Mouse (Mus musculus): ENCODE measurements around the gene Osbpl6. TPM values are rescaled to one million over a fixed set of nuclear protein-coding genes. Genes with fewer than 3 reads are reported as not detected.

Gene Osbpl6
- total and polyA plus RNA-seq, 3 experiments, result 0.22 TPM; not detected in 2

DNA sequence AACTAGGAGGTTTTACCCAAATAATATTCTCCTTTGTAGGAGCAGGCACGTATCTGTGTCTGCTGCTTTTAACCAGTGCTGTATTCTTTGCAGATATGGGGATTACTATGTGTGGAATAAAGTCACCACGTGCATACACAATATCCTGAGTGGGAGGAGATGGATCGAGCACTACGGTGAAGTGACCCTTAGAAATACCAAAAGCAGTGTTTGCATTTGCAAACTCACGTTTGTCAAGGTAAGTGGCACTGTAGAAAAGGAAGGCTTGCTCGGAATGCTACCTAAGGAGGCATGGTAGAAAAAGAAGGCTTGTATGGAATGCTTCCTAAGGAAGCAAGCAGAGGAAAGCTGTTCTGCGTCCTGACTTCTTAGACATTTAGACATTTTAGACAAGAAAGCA is 183.9 kb downstream of the Osbpl6 start:
- no peak for DNase-seq (ENCODE audit: low spot score)
- no peaks in the 10 kb centered on the region for H3K4me1 ChIP-seq (ENCODE audit: insufficient read depth, low read depth, low read length)

DNA sequence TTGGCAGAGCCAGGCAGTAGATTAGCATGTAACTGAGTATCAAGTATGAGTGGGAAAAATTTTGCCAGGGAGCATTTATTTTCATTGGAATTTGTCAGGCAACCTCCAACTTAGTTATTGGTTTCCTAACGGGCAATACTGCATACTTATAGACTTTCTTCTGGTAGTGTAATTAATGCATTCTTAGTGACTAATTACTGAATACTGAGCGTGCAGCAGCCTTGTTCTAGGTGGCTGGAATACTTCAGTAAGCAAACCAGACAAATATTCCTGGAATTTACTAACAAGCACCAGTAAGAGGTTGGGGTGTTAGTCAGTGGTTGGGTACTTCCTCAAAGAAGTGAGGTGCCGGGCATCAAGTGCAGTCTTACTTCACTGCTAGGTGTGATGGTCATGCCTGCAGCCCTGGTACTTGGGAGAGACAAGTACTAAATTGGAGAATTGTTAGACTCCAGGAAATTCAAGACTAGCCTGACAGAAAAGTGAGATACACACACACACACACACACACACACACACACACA is 186.2 kb downstream of the Osbpl6 start:
- DNase-seq (ENCODE audit: low spot score), result no peak
- no peak for ATAC-seq (ENCODE audit: extremely low read depth, insufficient number of reproducible peaks, low FRiP score, poor library complexity, severe bottlenecking)
- Histone ChIP-seq H3K36me3 (replicated peaks) (no peaks in the 10 kb centered on the region), H3K4me1 (ENCODE audit: insufficient read depth, low read depth, low read length) (no peaks in the 10 kb centered on the region), H3K27me3 (ENCODE audit: insufficient read depth, low read length) (no peaks in the 10 kb centered on the region), H3K4me3 (ENCODE audit: low read depth, low read length) (no peak overlapping the region), H3K9me3 (replicated peaks) (no peaks in the 10 kb centered on the region)
- TF ChIP-seq POLR2AphosphoS5 (IDR thresholded peaks at IDR 0.05; ENCODE audit: insufficient replicate concordance, low read depth, low read length), result no peak
- no peak for TF ChIP-seq TAL1 (conservative IDR thresholded peaks at IDR 0.05; ENCODE audit: low read depth, low read length)
- TF ChIP-seq CTCF (IDR thresholded peaks at IDR 0.05; ENCODE audit: low read depth, low read length), result no peak

More for the DNA sequence above, 183.9 kb downstream of the Osbpl6 start:
- Histone ChIP-seq H3K4me3 (ENCODE audit: low read depth, low read length) (no peak overlapping the region), H3K36me3 (replicated peaks) (no peaks in the 10 kb centered on the region), H3K27me3 (ENCODE audit: insufficient read depth, low read length) (no peaks in the 10 kb centered on the region), H3K9me3 (replicated peaks) (no peaks in the 10 kb centered on the region)
- TF ChIP-seq TAL1 (conservative IDR thresholded peaks at IDR 0.05; ENCODE audit: low read depth, low read length) (no peak), GATA1 (IDR thresholded peaks at IDR 0.05; ENCODE audit: borderline replicate concordance, low read length) (no peak), POLR2AphosphoS5 (IDR thresholded peaks at IDR 0.05; ENCODE audit: insufficient replicate concordance, low read depth, low read length) (no peak), GATA2 (IDR thresholded peaks at IDR 0.05; ENCODE audit: borderline replicate concordance, low read depth, low read length) (no peak), CTCF (IDR thresholded peaks at IDR 0.05; ENCODE audit: low read depth, low read length) (no peak)
- no peak for ATAC-seq (ENCODE audit: extremely low read depth, insufficient number of reproducible peaks, low FRiP score, poor library complexity, severe bottlenecking)

- no peaks in the 10 kb centered on the region for H3K27me3 ChIP-seq (ENCODE audit: insufficient read depth, low read length)
- DNase-seq (ENCODE audit: low spot score) (no peak), ATAC-seq (ENCODE audit: extremely low read depth, insufficient number of reproducible peaks, low FRiP score, poor library complexity, severe bottlenecking) (no peak)
- H3K4me3 ChIP-seq (ENCODE audit: low read depth, low read length), result no peak overlapping the region
- no peaks in the 10 kb centered on the region for H3K4me1 ChIP-seq (ENCODE audit: insufficient read depth, low read depth, low read length)
- TF ChIP-seq POLR2AphosphoS5 (IDR thresholded peaks at IDR 0.05; ENCODE audit: insufficient replicate concordance, low read depth, low read length) (no peak), GATA1 (IDR thresholded peaks at IDR 0.05; ENCODE audit: borderline replicate concordance, low read length) (no peak), GATA2 (IDR thresholded peaks at IDR 0.05; ENCODE audit: borderline replicate concordance, low read depth, low read length) (no peak), TAL1 (conservative IDR thresholded peaks at IDR 0.05; ENCODE audit: low read depth, low read length) (no peak), CTCF (IDR thresholded peaks at IDR 0.05; ENCODE audit: low read depth, low read length) (no peak)
- H3K36me3 ChIP-seq (replicated peaks), result no peaks in the 10 kb centered on the region
- H3K9me3 ChIP-seq (replicated peaks), result no peaks in the 10 kb centered on the region
Measured at GRCm38 (mm10) chr2:76597521-76597920, 191.2 kb downstream of the Osbpl6 start.

- H3K4me3 ChIP-seq (ENCODE audit: low read depth, low read length), result no peak overlapping the region
- H3K4me1 ChIP-seq (ENCODE audit: insufficient read depth, low read depth, low read length), result no peaks in the 10 kb centered on the region
- no peak for TF ChIP-seq CTCF (IDR thresholded peaks at IDR 0.05; ENCODE audit: low read depth, low read length)
- TF ChIP-seq TAL1 (conservative IDR thresholded peaks at IDR 0.05; ENCODE audit: low read depth, low read length), result no peak
- no peak for TF ChIP-seq POLR2AphosphoS5 (IDR thresholded peaks at IDR 0.05; ENCODE audit: insufficient replicate concordance, low read depth, low read length)
- no peak for TF ChIP-seq GATA1 (IDR thresholded peaks at IDR 0.05; ENCODE audit: borderline replicate concordance, low read length)
- TF ChIP-seq GATA2 (IDR thresholded peaks at IDR 0.05; ENCODE audit: borderline replicate concordance, low read depth, low read length), result no peak
- H3K36me3 ChIP-seq (replicated peaks), result no peaks in the 10 kb centered on the region
- H3K9me3 ChIP-seq (replicated peaks), result no peaks in the 10 kb centered on the region
- DNase-seq (ENCODE audit: low spot score), result no peak
- no peaks in the 10 kb centered on the region for H3K27me3 ChIP-seq (ENCODE audit: insufficient read depth, low read length)
- ATAC-seq (ENCODE audit: extremely low read depth, insufficient number of reproducible peaks, low FRiP score, poor library complexity, severe bottlenecking), result no peak
Measured at GRCm38 (mm10) chr2:76599214-76599613, 192.9 kb downstream of the Osbpl6 start.

DNA sequence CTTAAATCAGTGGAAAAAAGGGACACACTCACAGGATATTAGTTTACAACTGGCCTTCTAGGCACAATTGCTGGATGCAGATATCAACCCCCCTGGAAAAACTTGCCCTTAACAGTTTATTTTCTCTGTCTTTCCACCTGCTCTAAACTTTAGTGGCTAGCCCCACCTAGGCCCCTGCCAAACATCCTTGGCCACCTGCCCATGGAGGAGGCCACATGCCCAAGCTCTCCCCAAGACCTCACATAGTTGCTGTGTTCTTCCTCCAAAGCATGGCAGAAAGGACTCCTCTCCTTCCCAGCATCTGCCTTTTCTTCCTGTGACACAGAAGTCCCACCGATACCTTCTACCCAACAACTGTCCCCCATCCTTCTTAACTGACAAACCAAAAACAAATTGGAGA is 195.9 kb downstream of the Osbpl6 start:
- Histone ChIP-seq H3K4me3 (ENCODE audit: low read depth, low read length) (no peak overlapping the region), H3K36me3 (replicated peaks) (no peaks in the 10 kb centered on the region), H3K27me3 (ENCODE audit: insufficient read depth, low read length) (no peaks in the 10 kb centered on the region), H3K9me3 (replicated peaks) (no peaks in the 10 kb centered on the region), H3K4me1 (ENCODE audit: insufficient read depth, low read depth, low read length) (no peaks in the 10 kb centered on the region)
- no peak for DNase-seq (ENCODE audit: low spot score)
- no peak for ATAC-seq (ENCODE audit: extremely low read depth, insufficient number of reproducible peaks, low FRiP score, poor library complexity, severe bottlenecking)
- TF ChIP-seq GATA2 (IDR thresholded peaks at IDR 0.05; ENCODE audit: borderline replicate concordance, low read depth, low read length) (no peak), GATA1 (IDR thresholded peaks at IDR 0.05; ENCODE audit: borderline replicate concordance, low read length) (no peak), TAL1 (conservative IDR thresholded peaks at IDR 0.05; ENCODE audit: low read depth, low read length) (no peak), CTCF (IDR thresholded peaks at IDR 0.05; ENCODE audit: low read depth, low read length) (no peak), POLR2AphosphoS5 (IDR thresholded peaks at IDR 0.05; ENCODE audit: insufficient replicate concordance, low read depth, low read length) (no peak)

- H3K36me3 ChIP-seq (replicated peaks), result no peaks in the 10 kb centered on the region
- H3K9me3 ChIP-seq (replicated peaks), result no peaks in the 10 kb centered on the region
- TF ChIP-seq TAL1 (conservative IDR thresholded peaks at IDR 0.05; ENCODE audit: low read depth, low read length) (no peak), GATA2 (IDR thresholded peaks at IDR 0.05; ENCODE audit: borderline replicate concordance, low read depth, low read length) (no peak), POLR2AphosphoS5 (IDR thresholded peaks at IDR 0.05; ENCODE audit: insufficient replicate concordance, low read depth, low read length) (no peak), GATA1 (IDR thresholded peaks at IDR 0.05; ENCODE audit: borderline replicate concordance, low read length) (no peak), CTCF (IDR thresholded peaks at IDR 0.05; ENCODE audit: low read depth, low read length) (no peak)
- no peak for DNase-seq (ENCODE audit: low spot score)
- H3K27me3 ChIP-seq (ENCODE audit: insufficient read depth, low read length), result no peaks in the 10 kb centered on the region
- H3K4me3 ChIP-seq (ENCODE audit: low read depth, low read length), result no peak overlapping the region
- H3K4me1 ChIP-seq (ENCODE audit: insufficient read depth, low read depth, low read length), result no peaks in the 10 kb centered on the region
- ATAC-seq (ENCODE audit: extremely low read depth, insufficient number of reproducible peaks, low FRiP score, poor library complexity, severe bottlenecking), result no peak
Measured at GRCm38 (mm10) chr2:76606704-76607103, 200.4 kb downstream of the Osbpl6 start.
